Mouse (Mus musculus): ENCODE data around the gene Ccdc14. TPM values are rescaled to one million over a fixed set of nuclear protein-coding genes. Genes with fewer than 3 reads are reported as not detected.

The Ccdc14 gene
- total and polyA plus RNA-seq, 3 experiments = 11.6 to 18.9 (median 18.5) TPM

GRCm38 (mm10) chr16:34664553-34664952 lies 25.9 kb upstream of the Ccdc14 start:
- Histone ChIP-seq H3K27me3 (replicated peaks) (peaks cover 51% of the 10 kb centered on the region), H3K4me1 (ENCODE audit: control insufficient read depth in 1 of 2, insufficient read depth in 2 of 2) (peaks cover 0 to 12% of the 10 kb centered on the region in 2 experiments; a peak in 2 of 4 replicates), H3K36me3 (replicated peaks in 1 of 2; ENCODE audit: control insufficient read depth in 1 of 2, insufficient read depth in 1 of 2, low read length in 1 of 2) (no peaks in the 10 kb centered on the region), H3K27ac (ENCODE audit: insufficient read depth, low read depth) (no peak overlapping the region), H3K4me2 (ENCODE audit: insufficient read depth, low read depth, poor library complexity, severe bottlenecking) (no peak overlapping the region), H3K9me3 (replicated peaks; ENCODE audit: low read length) (no peaks in the 10 kb centered on the region), H3K4me3 (replicated peaks in 1 of 3; ENCODE audit: low read depth in 2 of 3, low read length in 2 of 3, poor library complexity in 1 of 3) (no peak overlapping the region), H3K9ac (ENCODE audit: insufficient read depth, low read depth) (no peak overlapping the region), H3K79me2 (replicated peaks; ENCODE audit: control insufficient read depth, extremely low read depth, insufficient read depth, poor library complexity, severe bottlenecking) (no peaks in the 10 kb centered on the region)
- in situ Hi-C loops (cut with MboI; ENCODE audit: low pct_ligation_motif_present, low pct_unique_long_range_greater_than_20kb, low sequenced_read_pairs) (no loop called here), dilution Hi-C loops (cut with MboI; ENCODE audit: extremely low pct_ligation_motif_present, extremely low pct_unique_long_range_greater_than_20kb, low sequenced_read_pairs) (no loop called here)
- TF ChIP-seq ZNF384 (IDR thresholded peaks at IDR 0.05; ENCODE audit: low read depth, low read length) = no peak
- no peak for TF ChIP-seq MAZ (IDR thresholded peaks at IDR 0.05; ENCODE audit: low read depth, low read length)
- 0 out of 2 replicates have a peak, but pooled peaks have one; percentile 8 for TF ChIP-seq ETS1 (conservative IDR thresholded peaks at IDR 0.05; ENCODE audit: low read depth, low read length)
- peak; percentile 56 for TF ChIP-seq EP300 (IDR thresholded peaks at IDR 0.05; ENCODE audit: low read length)
- no peak for TF ChIP-seq MYC (IDR thresholded peaks at IDR 0.05; ENCODE audit: low read depth, low read length)
- peak; percentile 28; the same call in 1 of the 2 replicates for TF ChIP-seq JUN (IDR thresholded peaks at IDR 0.05; ENCODE audit: insufficient read depth, low read depth, low read length)
- TF ChIP-seq TCF12 (IDR thresholded peaks at IDR 0.05; ENCODE audit: low read depth, low read length) = no peak
- TF ChIP-seq E2F4 (IDR thresholded peaks at IDR 0.05; ENCODE audit: insufficient replicate concordance, low read depth, low read length) = no peak
- peak; percentile 68 for TF ChIP-seq JUND (conservative IDR thresholded peaks at IDR 0.05; ENCODE audit: low read depth, low read length)
- DNase-seq (ENCODE audit: extremely low read depth) = no peak

GRCm38 (mm10) chr16:34667031-34667726 lies 23.2 kb upstream of the Ccdc14 start:
- in situ Hi-C loops (cut with MboI; ENCODE audit: low pct_ligation_motif_present, low pct_unique_long_range_greater_than_20kb, low sequenced_read_pairs) (loop anchor here (5.0 kb wide), 1 partner anchor 35 kb away; no protein-coding TSS in a partner anchor), dilution Hi-C loops (cut with MboI; ENCODE audit: extremely low pct_ligation_motif_present, extremely low pct_unique_long_range_greater_than_20kb, low sequenced_read_pairs) (no loop called here)
- H3K4me1 ChIP-seq (ENCODE audit: control insufficient read depth in 1 of 2, insufficient read depth in 2 of 2) = peaks cover 0 to 12% of the 10 kb centered on the region in 2 experiments; a peak in 2 of 4 replicates
- H3K9ac ChIP-seq (ENCODE audit: insufficient read depth, low read depth) = no peak overlapping the region; the same call in 1 of the 2 replicates
- H3K79me2 ChIP-seq (replicated peaks; ENCODE audit: control insufficient read depth, extremely low read depth, insufficient read depth, poor library complexity, severe bottlenecking) = no peaks in the 10 kb centered on the region
- no peaks in the 10 kb centered on the region for H3K9me3 ChIP-seq (replicated peaks; ENCODE audit: low read length)
- DNase-seq (ENCODE audit: extremely low read depth) = peak; percentile 85
- peak overlapping the region in 2 of 3 experiments; percentile 10 to 37 for H3K4me3 ChIP-seq (replicated peaks in 1 of 3; ENCODE audit: low read depth in 2 of 3, low read length in 2 of 3, poor library complexity in 1 of 3)
- H3K36me3 ChIP-seq (replicated peaks in 1 of 2; ENCODE audit: control insufficient read depth in 1 of 2, insufficient read depth in 1 of 2, low read length in 1 of 2) = no peaks in the 10 kb centered on the region
- H3K27me3 ChIP-seq (replicated peaks) = peaks cover 46% of the 10 kb centered on the region
- H3K4me2 ChIP-seq (ENCODE audit: insufficient read depth, low read depth, poor library complexity, severe bottlenecking) = peak overlapping the region; percentile 44
- H3K27ac ChIP-seq (ENCODE audit: insufficient read depth, low read depth) = no peak overlapping the region
- TF ChIP-seq TBP (conservative IDR thresholded peaks at IDR 0.05; ENCODE audit: low read depth, low read length) (no peak), RCOR1 (conservative IDR thresholded peaks at IDR 0.05; ENCODE audit: low read depth, low read length) (peak; percentile 84; the same call in 1 of the 2 replicates), MAZ (IDR thresholded peaks at IDR 0.05; ENCODE audit: low read depth, low read length) (peak; percentile 97), KAT2A (IDR thresholded peaks at IDR 0.05; ENCODE audit: insufficient replicate concordance, low read length) (no peak), IRF4 (IDR thresholded peaks at IDR 0.05; ENCODE audit: low read depth, low read length) (peak; percentile 60; the same call in 1 of the 2 replicates), CHD2 (IDR thresholded peaks at IDR 0.05; ENCODE audit: low read length) (0 out of 2 replicates have a peak, but pooled peaks have one; percentile 25), ELF1 (IDR thresholded peaks at IDR 0.05; ENCODE audit: low read depth, low read length) (no peak; the same call in 1 of the 2 replicates), ZNF384 (IDR thresholded peaks at IDR 0.05; ENCODE audit: low read depth, low read length) (0 out of 2 replicates have a peak, but pooled peaks have one; percentile 12), MYC (IDR thresholded peaks at IDR 0.05; ENCODE audit: low read depth, low read length) (peak; percentile 77; the same call in 1 of the 2 replicates), MAX (IDR thresholded peaks at IDR 0.05; ENCODE audit: low read length) (peak; percentile 81), CTCF (conservative IDR thresholded peaks at IDR 0.05 in 1 of 2, IDR thresholded peaks at IDR 0.05 in 1 of 2; ENCODE audit: low read depth in 2 of 2, low read length in 2 of 2) (peak; percentile 79 to 98), HCFC1 (IDR thresholded peaks at IDR 0.05; ENCODE audit: low read depth, low read length) (no peak), NRF1 (IDR thresholded peaks at IDR 0.05; ENCODE audit: low read depth, low read length) (no peak), CHD1 (IDR thresholded peaks at IDR 0.05; ENCODE audit: low read depth, low read length) (no peak; the same call in 1 of the 2 replicates), BHLHE40 (IDR thresholded peaks at IDR 0.05; ENCODE audit: low read depth, low read length) (peak; percentile 85), ZC3H11A (IDR thresholded peaks at IDR 0.05; ENCODE audit: low read depth, low read length) (peak; percentile 60), POLR2AphosphoS2 (IDR thresholded peaks at IDR 0.05; ENCODE audit: low read depth, low read length) (no peak), JUN (IDR thresholded peaks at IDR 0.05; ENCODE audit: insufficient read depth, low read depth, low read length) (no peak), GABPA (IDR thresholded peaks at IDR 0.05; ENCODE audit: insufficient replicate concordance, low read depth, low read length) (no peak), TCF12 (IDR thresholded peaks at IDR 0.05; ENCODE audit: low read depth, low read length) (no peak), RAD21 (IDR thresholded peaks at IDR 0.05; ENCODE audit: low read depth, low read length) (peak; percentile 99), SIN3A (IDR thresholded peaks at IDR 0.05; ENCODE audit: low read length) (peak; percentile 75), E2F4 (IDR thresholded peaks at IDR 0.05; ENCODE audit: insufficient replicate concordance, low read depth, low read length) (no peak), ZMIZ1 (IDR thresholded peaks at IDR 0.05; ENCODE audit: low read depth, low read length) (no peak), UBTF (IDR thresholded peaks at IDR 0.05; ENCODE audit: low read depth, low read length) (no peak), NELFE (IDR thresholded peaks at IDR 0.05; ENCODE audit: low read depth, low read length) (no peak)

Measured in CH12.LX (cell line).